Mouse (Mus musculus) spleen, postnatal 36 days (tissue): ENCODE measurements around the gene Rasgef1b.
A peak's percentile ranks its signal among the peaks of the same experiment; 100 is the strongest.

ENCODE experiments used
- DNase-seq, 2 experiments: peaks; one replicate each; pipeline ENCODE4 v3.0.0; 2022; ENCODE audit warnings: low spot score in 2 of 2, mixed read lengths in 1 of 2

Rasgef1b gene

GRCm38 (mm10) chr5:99292287-99292851 is 436.5 kb downstream of the Rasgef1b start:
- DNase-seq: no peak

DNA sequence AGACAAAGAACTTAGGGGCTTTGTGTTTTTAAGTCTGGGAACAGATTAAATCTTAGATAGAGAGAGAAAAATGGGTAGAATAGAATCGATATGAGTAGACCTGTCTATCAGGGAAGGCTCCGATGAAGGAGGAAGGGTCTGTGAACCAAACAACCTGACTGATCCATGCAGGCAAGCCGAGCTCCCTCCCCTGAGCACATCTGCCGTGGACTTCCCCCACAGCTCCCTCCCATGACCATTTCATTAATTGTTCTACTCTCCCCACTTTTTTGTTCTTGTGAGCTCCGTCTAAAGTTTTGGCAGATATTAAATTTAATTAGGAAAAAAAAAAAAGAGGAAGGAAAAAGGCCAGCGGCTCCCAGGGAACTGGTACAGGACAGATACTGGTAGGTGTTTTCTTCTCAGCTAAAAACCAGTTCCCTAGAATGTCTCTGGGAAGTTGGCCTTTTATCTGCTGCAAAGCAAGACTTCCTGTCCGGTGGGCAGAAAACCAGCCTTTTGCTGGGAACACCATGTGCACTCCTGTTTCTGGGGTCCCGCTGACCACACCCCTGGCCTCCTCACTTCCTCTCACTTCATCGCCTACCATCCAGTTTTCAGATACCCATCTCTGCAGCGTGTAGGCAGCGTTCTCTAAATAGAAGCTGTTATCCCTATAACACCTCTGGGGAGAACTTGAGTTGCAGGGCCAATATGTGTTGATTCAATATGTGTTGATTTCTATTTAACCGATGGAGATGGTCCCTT is 437.6 kb downstream of the Rasgef1b start:
- DNase-seq: no peak

GRCm38 (mm10) chr5:99288262-99288661 is 440.6 kb downstream of the Rasgef1b start:
- no peak for DNase-seq

GRCm38 (mm10) chr5:99287647-99288185 is 441.1 kb downstream of the Rasgef1b start:
- no peak for DNase-seq

- no peak for DNase-seq
These were observed 442.3 kb downstream of the Rasgef1b start for GRCm38 (mm10) chr5:99286575-99286974.

GRCm38 (mm10) chr5:99286024-99286423 is 442.8 kb downstream of the Rasgef1b start:
- no peak for DNase-seq

DNA sequence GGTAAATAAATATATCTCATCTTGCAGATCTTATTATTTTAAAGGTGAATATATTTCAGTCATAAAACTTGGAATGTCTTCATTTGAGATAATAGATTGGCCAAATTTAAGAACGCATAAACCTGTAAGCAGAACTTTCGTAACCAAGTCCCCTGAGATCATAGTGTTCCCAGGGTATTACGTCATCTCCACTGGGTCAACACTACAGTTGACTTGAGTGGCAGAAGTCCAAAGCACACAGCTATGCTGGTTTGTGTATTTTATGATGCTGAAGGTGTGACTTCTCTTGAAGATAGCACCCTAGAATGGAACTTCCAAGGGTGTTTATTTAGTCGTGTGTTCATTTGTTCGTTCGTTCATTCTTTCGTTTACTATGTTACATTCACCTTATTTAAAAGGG is 444.5 kb downstream of the Rasgef1b start:
- DNase-seq: no peak

- no peak for DNase-seq
These were observed 445.2 kb downstream of the Rasgef1b start for GRCm38 (mm10) chr5:99283636-99284035.

GRCm38 (mm10) chr5:99280536-99280935 is 448.3 kb downstream of the Rasgef1b start:
- DNase-seq: no peak

- DNase-seq: no peak
These were observed 449.7 kb downstream of the Rasgef1b start for GRCm38 (mm10) chr5:99279016-99279757.

DNA sequence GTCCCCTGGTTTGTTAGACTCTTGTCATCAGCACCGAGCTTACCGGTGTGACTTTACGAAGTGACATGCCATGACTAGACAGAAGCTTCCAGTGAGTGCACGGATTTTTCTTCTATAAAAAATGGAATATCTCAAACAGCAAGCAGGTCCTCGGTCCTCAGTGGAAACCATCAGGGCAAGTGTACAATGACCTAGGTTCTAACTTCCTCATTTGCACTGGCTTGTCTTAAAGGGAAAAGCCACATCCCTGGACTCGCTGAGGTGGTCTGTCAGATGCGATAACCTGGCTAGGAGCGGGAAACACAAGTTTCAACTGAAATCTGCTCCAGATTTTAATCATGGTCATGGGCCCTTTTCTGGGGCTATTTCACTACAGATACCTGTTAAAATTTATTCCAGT is 450.5 kb downstream of the Rasgef1b start:
- DNase-seq: no peak

- DNase-seq: no peak
These were observed 451.3 kb downstream of the Rasgef1b start for GRCm38 (mm10) chr5:99277536-99277935.

DNA sequence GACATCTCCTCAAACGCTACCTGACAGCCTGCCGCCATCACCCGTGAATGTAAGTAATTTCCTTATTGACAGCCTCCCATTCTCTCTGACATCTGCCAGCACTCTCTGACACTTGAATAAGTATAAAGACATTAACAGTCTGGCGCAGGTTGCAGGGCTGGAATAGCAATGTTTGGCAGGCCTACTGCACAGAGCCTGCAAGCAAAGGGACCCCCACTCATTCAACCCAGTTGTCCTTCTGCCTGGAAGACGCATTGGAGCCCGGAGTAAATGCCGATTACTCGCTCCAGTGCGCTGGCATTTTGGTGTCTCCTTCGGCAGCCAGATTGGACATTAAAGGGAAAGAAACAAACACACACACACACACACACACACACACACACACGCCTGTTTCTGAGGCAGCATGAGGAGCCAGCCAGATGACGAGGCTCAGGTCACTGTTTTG is 454.7 kb downstream of the Rasgef1b start:
- DNase-seq: no peak

DNA sequence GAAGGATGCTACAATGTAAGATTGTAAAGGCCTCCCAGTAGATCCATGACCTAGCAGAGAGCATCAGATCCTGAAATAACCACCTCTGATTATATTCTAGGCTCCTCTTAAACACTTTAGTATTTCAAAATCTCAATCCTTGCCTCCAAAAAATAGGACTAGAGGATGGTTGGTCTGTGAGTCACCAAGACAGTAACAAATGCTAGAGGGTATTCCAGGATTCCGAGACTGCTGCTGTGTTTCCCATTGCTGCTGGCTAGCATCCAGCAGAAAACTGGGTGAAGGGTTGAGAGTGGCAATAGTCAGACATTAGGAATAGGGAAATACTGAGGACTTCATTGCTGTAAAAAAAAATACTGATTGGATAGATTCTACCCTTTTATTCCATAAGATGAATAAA is 457.3 kb downstream of the Rasgef1b start:
- no peak for DNase-seq

- DNase-seq: no peak
These were observed 459.7 kb downstream of the Rasgef1b start for GRCm38 (mm10) chr5:99269131-99269530.

GRCm38 (mm10) chr5:99267338-99267737 is 461.5 kb downstream of the Rasgef1b start:
- DNase-seq: peak; percentile 42 to 58

GRCm38 (mm10) chr5:99266301-99266700 is 462.6 kb downstream of the Rasgef1b start:
- peak; percentile 22 to 40 for DNase-seq

GRCm38 (mm10) chr5:99262197-99262920 is 466.5 kb downstream of the Rasgef1b start:
- no peak for DNase-seq

DNA sequence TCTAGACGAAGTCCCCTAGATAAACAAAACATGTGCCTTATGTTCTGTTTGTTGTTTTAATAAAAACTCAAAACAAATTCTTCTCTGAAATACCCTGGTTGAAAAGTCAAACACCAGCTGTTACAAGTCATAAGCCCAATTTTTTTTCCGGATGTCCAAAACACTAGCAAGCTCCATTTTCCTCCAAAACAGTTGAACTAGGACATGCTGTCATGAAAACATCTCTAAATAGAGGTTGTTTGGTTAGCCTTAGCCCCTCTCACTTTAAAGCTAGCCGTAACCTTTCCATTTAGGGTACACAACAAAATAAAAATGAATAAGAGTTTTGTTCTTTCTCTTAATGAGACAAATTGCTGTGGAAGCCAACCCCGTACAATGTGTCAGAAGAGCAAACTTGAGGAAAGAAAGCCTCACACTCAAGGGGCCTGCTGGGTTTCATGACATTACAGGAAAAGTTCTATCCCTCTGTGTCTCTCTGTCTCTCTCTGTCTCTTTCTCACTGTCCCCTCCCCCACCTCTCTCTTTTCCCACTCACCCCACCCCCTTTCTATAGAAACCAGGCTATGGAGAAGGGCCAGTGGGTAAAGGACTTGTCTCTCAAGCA is 467.6 kb downstream of the Rasgef1b start:
- DNase-seq: no peak

DNA sequence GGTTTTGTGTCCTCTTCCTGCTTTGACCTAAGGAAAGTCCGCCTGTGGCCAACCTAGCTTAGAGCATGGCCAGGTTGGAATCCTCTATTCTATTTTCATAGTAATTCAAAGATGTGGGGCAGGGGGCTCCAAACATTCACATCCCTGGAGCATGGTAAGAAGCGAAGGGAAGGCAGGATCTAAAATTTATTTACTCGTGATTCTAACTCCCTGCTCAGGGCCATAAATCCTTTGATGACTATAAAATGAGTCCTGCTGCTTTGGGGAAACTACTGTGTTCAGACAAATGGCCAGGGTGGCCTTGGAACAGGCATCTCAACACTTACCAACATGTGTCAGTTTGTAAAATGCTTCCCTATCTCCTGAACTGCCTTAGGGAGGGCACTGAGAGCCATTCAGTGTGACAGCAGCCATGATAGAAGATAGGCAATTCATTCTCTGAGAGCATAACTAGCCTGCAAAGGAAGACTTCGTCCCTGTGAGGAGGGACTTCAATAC is 470.8 kb downstream of the Rasgef1b start:
- DNase-seq: no peak
